Mouse (Mus musculus): ENCODE data around the gene Radil. TPM values are rescaled to one million over a fixed set of nuclear protein-coding genes. Genes with fewer than 3 reads are reported as not detected.

Radil gene
- total and polyA plus RNA-seq, 3 experiments, result not detected

DNA sequence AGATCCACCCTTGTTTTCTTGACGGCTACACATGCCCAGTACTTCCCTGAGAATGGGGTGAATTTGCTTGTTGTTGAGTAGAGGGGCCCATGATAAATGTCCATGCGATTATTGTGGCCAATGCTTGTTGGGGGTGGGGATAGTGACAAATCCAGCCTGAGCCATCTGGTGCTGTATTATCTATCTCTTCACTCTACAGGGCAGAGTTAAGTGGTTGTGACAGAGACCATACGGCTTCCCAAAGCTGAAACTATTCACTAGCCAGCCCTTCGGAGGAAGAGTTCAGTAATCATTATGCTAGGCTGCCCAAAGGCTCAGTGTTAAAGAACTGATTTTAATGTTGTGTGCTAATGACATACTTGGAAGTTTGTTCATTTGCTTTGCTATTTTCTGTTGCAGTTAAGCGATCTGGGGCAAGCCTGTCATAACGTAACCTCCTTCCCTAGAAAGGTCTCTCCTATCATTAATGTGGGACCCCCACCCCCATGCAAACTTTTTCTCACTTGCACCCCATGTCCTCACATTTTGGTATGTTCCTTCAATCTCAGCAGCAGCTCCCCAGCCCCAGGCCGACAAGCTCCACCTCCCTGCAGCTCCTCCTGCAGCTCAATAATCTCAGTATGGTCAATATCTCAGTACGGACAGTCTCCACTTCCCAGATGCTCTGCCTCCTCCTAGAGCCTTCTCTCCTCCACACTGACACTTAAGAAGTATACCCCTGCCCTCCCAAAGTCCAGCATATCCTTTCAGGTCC is 26.0 kb downstream of the Radil start:
- Histone ChIP-seq H3K27me3 (replicated peaks) (peaks cover 3% of the 10 kb centered on the region), H3K9me3 (replicated peaks; ENCODE audit: low read length) (no peaks in the 10 kb centered on the region), H3K9ac (ENCODE audit: insufficient read depth, low read depth) (no peak overlapping the region), H3K79me2 (replicated peaks; ENCODE audit: control insufficient read depth, extremely low read depth, insufficient read depth, poor library complexity, severe bottlenecking) (no peaks in the 10 kb centered on the region), H3K4me2 (ENCODE audit: insufficient read depth, low read depth, poor library complexity, severe bottlenecking) (no peak overlapping the region), H3K36me3 (replicated peaks in 1 of 2; ENCODE audit: control insufficient read depth in 1 of 2, insufficient read depth in 1 of 2, low read length in 1 of 2) (no peaks in the 10 kb centered on the region), H3K4me1 (ENCODE audit: control insufficient read depth in 1 of 2, insufficient read depth in 2 of 2) (no peaks in the 10 kb centered on the region), H3K4me3 (replicated peaks in 1 of 3; ENCODE audit: low read depth in 2 of 3, low read length in 2 of 3, poor library complexity in 1 of 3) (no peak overlapping the region), H3K27ac (ENCODE audit: insufficient read depth, low read depth) (no peak overlapping the region)
- in situ Hi-C loops (cut with MboI; ENCODE audit: low pct_ligation_motif_present, low pct_unique_long_range_greater_than_20kb, low sequenced_read_pairs) (loop anchor here (25.0 kb wide), 1 partner anchor 337 kb away; no protein-coding TSS in a partner anchor), dilution Hi-C loops (cut with MboI; ENCODE audit: extremely low pct_ligation_motif_present, extremely low pct_unique_long_range_greater_than_20kb, low sequenced_read_pairs) (no loop called here)
- no peak for DNase-seq (ENCODE audit: extremely low read depth)
- no peak for TF ChIP-seq RCOR1 (conservative IDR thresholded peaks at IDR 0.05; ENCODE audit: low read depth, low read length)
- TF ChIP-seq BHLHE40 (IDR thresholded peaks at IDR 0.05; ENCODE audit: low read depth, low read length), result no peak
- TF ChIP-seq RAD21 (IDR thresholded peaks at IDR 0.05; ENCODE audit: low read depth, low read length), result no peak
- no peak for TF ChIP-seq TCF12 (IDR thresholded peaks at IDR 0.05; ENCODE audit: low read depth, low read length)

DNA sequence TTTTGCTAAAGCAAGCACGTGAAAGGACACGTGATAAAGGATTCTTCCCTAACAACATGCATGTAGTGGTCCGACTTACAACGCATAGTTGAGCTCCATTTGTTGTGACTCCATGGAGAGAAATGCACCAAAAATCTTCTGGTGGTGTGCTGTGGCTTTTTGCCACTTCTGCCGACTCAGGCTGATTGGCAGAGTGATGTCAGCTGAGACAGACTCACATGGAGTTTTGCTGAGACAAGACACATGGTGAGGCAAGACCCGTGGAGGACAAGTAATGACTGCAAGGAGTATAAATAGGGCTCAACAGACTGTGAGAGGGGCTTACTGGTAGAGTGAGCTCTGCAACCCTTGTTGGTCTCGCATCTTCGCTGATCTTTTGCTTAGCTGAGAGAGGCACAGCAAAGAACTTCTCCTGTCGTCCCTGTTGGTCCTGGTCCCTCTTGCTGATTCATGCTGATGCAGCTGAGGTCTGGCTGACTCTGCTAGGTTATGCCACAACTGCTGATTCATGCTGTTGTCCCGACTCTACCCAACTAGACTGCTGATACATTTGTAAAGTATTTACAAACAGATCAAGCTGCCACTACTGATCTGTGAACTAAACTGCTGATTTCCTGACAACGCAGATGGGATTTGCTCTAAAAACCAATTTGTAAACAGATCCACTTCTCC is 29.6 kb downstream of the Radil start:
- H3K27me3 ChIP-seq (replicated peaks), result no peaks in the 10 kb centered on the region
- H3K9ac ChIP-seq (ENCODE audit: insufficient read depth, low read depth), result no peak overlapping the region
- dilution Hi-C loops (cut with MboI; ENCODE audit: extremely low pct_ligation_motif_present, extremely low pct_unique_long_range_greater_than_20kb, low sequenced_read_pairs), result no loop called here

DNA sequence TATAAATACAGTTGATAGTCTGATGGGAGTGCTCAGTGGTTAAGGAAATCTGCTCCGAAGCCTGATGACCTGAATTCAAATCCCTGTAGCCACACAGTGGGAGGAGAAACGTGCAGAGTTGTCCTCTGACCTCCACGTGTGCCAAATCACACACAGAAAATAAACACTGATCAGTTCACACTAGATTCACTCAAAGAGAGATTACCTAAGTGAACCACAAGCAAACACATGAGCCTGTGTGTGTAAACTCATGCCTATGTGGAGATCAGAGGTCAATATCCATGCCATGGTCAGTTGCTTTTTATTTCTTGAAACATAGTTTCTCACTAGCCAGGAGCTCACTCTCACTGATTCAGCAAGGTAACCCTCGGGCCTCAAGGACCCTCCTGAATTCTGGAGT is 30.5 kb downstream of the Radil start:
- Histone ChIP-seq H3K4me1 (ENCODE audit: control insufficient read depth in 1 of 2, insufficient read depth in 2 of 2) (peaks cover 4 to 16% of the 10 kb centered on the region in 2 experiments), H3K4me2 (ENCODE audit: insufficient read depth, low read depth, poor library complexity, severe bottlenecking) (no peak overlapping the region), H3K36me3 (replicated peaks in 1 of 2; ENCODE audit: control insufficient read depth in 1 of 2, insufficient read depth in 1 of 2, low read length in 1 of 2) (no peaks in the 10 kb centered on the region), H3K79me2 (replicated peaks; ENCODE audit: control insufficient read depth, extremely low read depth, insufficient read depth, poor library complexity, severe bottlenecking) (no peaks in the 10 kb centered on the region), H3K9me3 (replicated peaks; ENCODE audit: low read length) (no peaks in the 10 kb centered on the region), H3K27ac (ENCODE audit: insufficient read depth, low read depth) (no peak overlapping the region), H3K9ac (ENCODE audit: insufficient read depth, low read depth) (no peak overlapping the region), H3K27me3 (replicated peaks) (no peaks in the 10 kb centered on the region), H3K4me3 (replicated peaks in 1 of 3; ENCODE audit: low read depth in 2 of 3, low read length in 2 of 3, poor library complexity in 1 of 3) (no peak overlapping the region)
- DNase-seq (ENCODE audit: extremely low read depth), result no peak
- dilution Hi-C loops (cut with MboI; ENCODE audit: extremely low pct_ligation_motif_present, extremely low pct_unique_long_range_greater_than_20kb, low sequenced_read_pairs) (no loop called here), in situ Hi-C loops (cut with MboI; ENCODE audit: low pct_ligation_motif_present, low pct_unique_long_range_greater_than_20kb, low sequenced_read_pairs) (loop anchor here (25.0 kb wide), 1 partner anchor 342 kb away; no protein-coding TSS in a partner anchor)
- TF ChIP-seq ZNF384 (IDR thresholded peaks at IDR 0.05; ENCODE audit: low read depth, low read length) (no peak), ZKSCAN1 (IDR thresholded peaks at IDR 0.05; ENCODE audit: borderline replicate concordance, low read depth, low read length) (no peak), JUN (IDR thresholded peaks at IDR 0.05; ENCODE audit: insufficient read depth, low read depth, low read length) (no peak), NELFE (IDR thresholded peaks at IDR 0.05; ENCODE audit: low read depth, low read length) (no peak), TBP (conservative IDR thresholded peaks at IDR 0.05; ENCODE audit: low read depth, low read length) (no peak), SIN3A (IDR thresholded peaks at IDR 0.05; ENCODE audit: low read length) (no peak), TCF12 (IDR thresholded peaks at IDR 0.05; ENCODE audit: low read depth, low read length) (no peak), CHD2 (IDR thresholded peaks at IDR 0.05; ENCODE audit: low read length) (no peak), JUND (conservative IDR thresholded peaks at IDR 0.05; ENCODE audit: low read depth, low read length) (no peak), SMC3 (IDR thresholded peaks at IDR 0.05; ENCODE audit: low read depth, low read length) (no peak), MAX (IDR thresholded peaks at IDR 0.05; ENCODE audit: low read length) (no peak)

More for the DNA sequence above, 29.6 kb downstream of the Radil start:
- H3K79me2 ChIP-seq (replicated peaks; ENCODE audit: control insufficient read depth, extremely low read depth, insufficient read depth, poor library complexity, severe bottlenecking), result no peaks in the 10 kb centered on the region
- H3K9me3 ChIP-seq (replicated peaks; ENCODE audit: low read length), result no peaks in the 10 kb centered on the region
- H3K4me3 ChIP-seq (replicated peaks in 1 of 3; ENCODE audit: low read depth in 2 of 3, low read length in 2 of 3, poor library complexity in 1 of 3), result no peak overlapping the region
- TF ChIP-seq ZC3H11A (IDR thresholded peaks at IDR 0.05; ENCODE audit: low read depth, low read length), result no peak
- no peak for TF ChIP-seq CTCF (conservative IDR thresholded peaks at IDR 0.05 in 1 of 2, IDR thresholded peaks at IDR 0.05 in 1 of 2; ENCODE audit: low read depth in 2 of 2, low read length in 2 of 2)
- TF ChIP-seq ETS1 (conservative IDR thresholded peaks at IDR 0.05; ENCODE audit: low read depth, low read length), result no peak
- TF ChIP-seq TBP (conservative IDR thresholded peaks at IDR 0.05; ENCODE audit: low read depth, low read length), result no peak
- TF ChIP-seq PAX5 (IDR thresholded peaks at IDR 0.05; ENCODE audit: low read length), result no peak
- TF ChIP-seq USF2 (conservative IDR thresholded peaks at IDR 0.05; ENCODE audit: low read depth, low read length), result no peak
- no peak for TF ChIP-seq TCF12 (IDR thresholded peaks at IDR 0.05; ENCODE audit: low read depth, low read length)
- no peak for TF ChIP-seq NRF1 (IDR thresholded peaks at IDR 0.05; ENCODE audit: low read depth, low read length)
- no peak for TF ChIP-seq KAT2A (IDR thresholded peaks at IDR 0.05; ENCODE audit: insufficient replicate concordance, low read length)
- TF ChIP-seq ZMIZ1 (IDR thresholded peaks at IDR 0.05; ENCODE audit: low read depth, low read length), result no peak
- no peak for TF ChIP-seq POLR2A (IDR thresholded peaks at IDR 0.05; ENCODE audit: low read depth, low read length)
- no peak for TF ChIP-seq RAD21 (IDR thresholded peaks at IDR 0.05; ENCODE audit: low read depth, low read length)
- H3K4me1 ChIP-seq (ENCODE audit: control insufficient read depth in 1 of 2, insufficient read depth in 2 of 2), result peaks cover 4 to 16% of the 10 kb centered on the region in 2 experiments
- H3K36me3 ChIP-seq (replicated peaks in 1 of 2; ENCODE audit: control insufficient read depth in 1 of 2, insufficient read depth in 1 of 2, low read length in 1 of 2), result no peaks in the 10 kb centered on the region
- no peak overlapping the region for H3K4me2 ChIP-seq (ENCODE audit: insufficient read depth, low read depth, poor library complexity, severe bottlenecking)
- DNase-seq (ENCODE audit: extremely low read depth), result no peak
- in situ Hi-C loops (cut with MboI; ENCODE audit: low pct_ligation_motif_present, low pct_unique_long_range_greater_than_20kb, low sequenced_read_pairs), result loop anchor here (25.0 kb wide), 1 partner anchor 341 kb away; no protein-coding TSS in a partner anchor
- H3K27ac ChIP-seq (ENCODE audit: insufficient read depth, low read depth), result no peak overlapping the region
